Mouse (Mus musculus) limb, embryonic 11.5 days (tissue): ENCODE data around the gene Zfp934. TPM values are rescaled to one million over a fixed set of nuclear protein-coding genes. Genes with fewer than 3 reads are reported as not detected.
A peak's percentile ranks its signal among the peaks of the same experiment; 100 is the strongest.
"Not testable (repeated sequence)": the region's sequence is repeated elsewhere in the genome, so short reads cannot be mapped to it uniquely, and the experiment has no call there.

Experiments
- ATAC-seq: fragments of 200-750 bp; cut with Nextera tagmentation; 2 replicates; pipeline ENCODE4 v1.8.0; 2017; ENCODE audit warnings: low read depth; ENCODE audit not compliant: insufficient number of reproducible peaks, low FRiP score, low TSS enrichment
- DNase-seq: peaks from one replicate; pipeline ENCODE4 v3.0.0-alpha.2; 2015; ENCODE audit warnings: low spot score
- H3K27ac ChIP-seq: fragments of 300-500 bp; sonication (generic); replicated peaks from 2 replicates; pipeline ENCODE4 v1.5.1; 2014; ENCODE audit warnings: low read depth, mild to moderate bottlenecking, low read length
- H3K27me3 ChIP-seq: fragments of 300-500 bp; sonication (generic); 2 replicates; pipeline ENCODE4 v1.6.1; 2014; ENCODE audit warnings: mild to moderate bottlenecking, low read length, mixed read lengths; ENCODE audit not compliant: control insufficient read depth, insufficient read depth
- H3K36me3 ChIP-seq: fragments of 300-500 bp; sonication (generic); 2 replicates; pipeline ENCODE4 v1.6.1; 2014; ENCODE audit warnings: mild to moderate bottlenecking, low read length, moderate library complexity, mixed read lengths; ENCODE audit not compliant: control insufficient read depth, insufficient read depth
- H3K4me1 ChIP-seq: fragments of 300-500 bp; sonication (generic); 2 replicates; pipeline ENCODE4 v1.6.1; 2014; ENCODE audit warnings: low read length, mixed read lengths; ENCODE audit not compliant: control insufficient read depth, insufficient read depth
- H3K4me2 ChIP-seq: fragments of 300-500 bp; sonication (generic); 2 replicates; pipeline ENCODE4 v1.6.1; 2014; ENCODE audit warnings: low read depth, mild to moderate bottlenecking, moderate library complexity; ENCODE audit not compliant: severe bottlenecking
- H3K4me3 ChIP-seq: fragments of 300-500 bp; sonication (generic); 2 replicates; pipeline ENCODE4 v1.5.1; 2014; ENCODE audit warnings: low read depth, low read length
- H3K9ac ChIP-seq: fragments of 300-500 bp; sonication (generic); 2 replicates; pipeline ENCODE4 v1.6.1; 2014; ENCODE audit warnings: mild to moderate bottlenecking, low read length
- H3K9me3 ChIP-seq: fragments of 300-500 bp; sonication (generic); 2 replicates; pipeline ENCODE4 v1.6.1; 2016; ENCODE audit warnings: low read length; ENCODE audit not compliant: control insufficient read depth
- WGBS: fragments of 180-500 bp; shearing (Covaris S2); extraction: QIAGEN DNeasy Blood & Tissue Kit; methylation state at CpG from one replicate; pipeline ENCODE4 v1.1.7; 2014; 5-methylcytosine and 5-hydroxymethylcytosine counted together
- microRNA-seq: library from miRNA; unstranded; fragments of <30 nt; microRNA quantifications from one replicate; pipeline ENCODE4, GENCODE M21; 2016
- polyA plus RNA-seq: library from polyadenylated mRNA; unstranded; fragments of >200 nt; fragmentation: Nextera tagmentation; extraction: Ambion mirVana; gene quantifications from 2 replicates; pipeline ENCODE4 v1.2.1, GENCODE M21; 2014

The Zfp934 gene
- polyA plus RNA-seq, 1 experiment from 2014 or later, result 30.2 TPM

GRCm38 (mm10) chr13:62466424-62467334, 104.3 kb downstream of the Zfp934 start, which contains the start of gene Gm49359:
Gene Gm49359, minus strand, starts transcription at chr13:62466832.
- peak within 1 kb of the TSS; percentile 52 for H3K9ac ChIP-seq
- not testable (repeated sequence) for H3K36me3 ChIP-seq, H3K4me2 ChIP-seq, H3K27me3 ChIP-seq, H3K4me1 ChIP-seq, H3K9me3 ChIP-seq, H3K27ac ChIP-seq
- H3K4me3 ChIP-seq, result peak within 1 kb of the TSS; percentile 60
- DNase-seq, result peak; percentile 86
- peak; percentile 96 for ATAC-seq
- 2% methylated on average over 28 of the region's 28 CpGs for WGBS

Small RNAs within 50 kb of the gene (microRNA-seq; reads per million reads assigned to microRNA genes)
- gene Gm22256, result not detected

Other genes with a start within 250 kb of the Zfp934 start
- gene Gm3604, start 188.0 kb downstream of the Zfp934 start, polyA plus RNA-seq, result 6.1 and 7.9 TPM in 2 replicates
- 13.5 and 14.7 TPM in 2 replicates for gene Gm49359, start 104.4 kb downstream of the Zfp934 start, polyA plus RNA-seq
- 1.9 TPM in 1 of 2 replicates, not detected in the other for gene Zfp935, start 12.7 kb downstream of the Zfp934 start, polyA plus RNA-seq
- gene 6720489N17Rik, start 53.0 kb upstream of the Zfp934 start, polyA plus RNA-seq, result 19.0 and 21.7 TPM in 2 replicates
- gene Platr25, start 189.5 kb upstream of the Zfp934 start, polyA plus RNA-seq, result 38.5 and 40.5 TPM in 2 replicates
- 13.6 and 14.7 TPM in 2 replicates for gene Gm5141, start 214.6 kb upstream of the Zfp934 start, polyA plus RNA-seq